Mouse (Mus musculus): Measurements from ENCODE around the gene Chn1. TPM values are rescaled to one million over a fixed set of nuclear protein-coding genes. Genes with fewer than 3 reads are reported as not detected.

The Chn1 gene
- total RNA-seq, 2 experiments from 2014 or later: 21.0 to 26.3 TPM

- no peak for DNase-seq
Observed at GRCm38 (mm10) chr2:73636387-73636786, 138.8 kb downstream of the Chn1 start.

GRCm38 (mm10) chr2:73631816-73632215, 143.3 kb downstream of the Chn1 start:
- no peak for DNase-seq

GRCm38 (mm10) chr2:73618486-73619052, 156.6 kb downstream of the Chn1 start:
- DNase-seq: no peak

- no peak for DNase-seq
Observed at GRCm38 (mm10) chr2:73616434-73617057, 158.6 kb downstream of the Chn1 start.

GRCm38 (mm10) chr2:73615456-73615855, 159.7 kb downstream of the Chn1 start:
- no peak for DNase-seq

- no peak for DNase-seq
Observed at GRCm38 (mm10) chr2:73614303-73614702, 160.8 kb downstream of the Chn1 start.

- no peak for DNase-seq
Observed at GRCm38 (mm10) chr2:73612941-73613340, 162.2 kb downstream of the Chn1 start.

- no peak for DNase-seq
Observed at GRCm38 (mm10) chr2:73612367-73612914, 162.7 kb downstream of the Chn1 start.

- no peak for DNase-seq
Observed at GRCm38 (mm10) chr2:73611798-73612197, 163.3 kb downstream of the Chn1 start.

- no peak for DNase-seq
Observed at GRCm38 (mm10) chr2:73609724-73610210, 165.4 kb downstream of the Chn1 start.

GRCm38 (mm10) chr2:73609067-73609723, 166.0 kb downstream of the Chn1 start:
- peak; percentile 60 for DNase-seq

- no peak for DNase-seq
Observed at GRCm38 (mm10) chr2:73608391-73608790, 166.8 kb downstream of the Chn1 start.

GRCm38 (mm10) chr2:73607609-73608008, 167.5 kb downstream of the Chn1 start:
- no peak for DNase-seq

GRCm38 (mm10) chr2:73607146-73607545, 168.0 kb downstream of the Chn1 start:
- no peak for DNase-seq

- DNase-seq: no peak
Observed at GRCm38 (mm10) chr2:73606616-73607015, 168.5 kb downstream of the Chn1 start.

GRCm38 (mm10) chr2:73605077-73605476, 170.1 kb downstream of the Chn1 start:
- peak; percentile 8 for DNase-seq

- DNase-seq: no peak
Observed at GRCm38 (mm10) chr2:73604579-73604978, 170.6 kb downstream of the Chn1 start.

- no peak for DNase-seq
Observed at GRCm38 (mm10) chr2:73600650-73601049, 174.5 kb downstream of the Chn1 start.

- DNase-seq: no peak
Observed at GRCm38 (mm10) chr2:73597772-73598171, 177.4 kb downstream of the Chn1 start.

- DNase-seq: no peak
Observed at GRCm38 (mm10) chr2:73596786-73597185, 178.4 kb downstream of the Chn1 start.

- DNase-seq: no peak
Observed at GRCm38 (mm10) chr2:73596326-73596725, 178.8 kb downstream of the Chn1 start.

- peak; percentile 53 for DNase-seq
Observed at GRCm38 (mm10) chr2:73593101-73593439, 182.1 kb downstream of the Chn1 start.

Measured in adrenal gland, postnatal 10 days (tissue).